Mouse (Mus musculus) v-Abl transformed pro-B cells (cell line): ENCODE results near the gene Ppa2.

Source experiments
- in situ Hi-C, 2 experiments: fragments of 400-800 bp; cut with MboI; formaldehyde crosslinking; loops; one replicate each; pipeline ENCODE4 v1.15.1; 2025; ENCODE audit not compliant: unreplicated experiment in 2 of 2

The Ppa2 gene

GRCm38 (mm10) chr3:133325135-133325534 is 15.2 kb downstream of the Ppa2 start:
- in situ Hi-C loops = loop anchor here in 1 of 2 experiments (25.0 kb wide), 1 partner anchor 487 kb away; no protein-coding TSS in a partner anchor

GRCm38 (mm10) chr3:133328551-133328950 is 18.6 kb downstream of the Ppa2 start:
- in situ Hi-C loops = loop anchor here in 1 of 2 experiments (25.0 kb wide), 1 partner anchor 484 kb away; no protein-coding TSS in a partner anchor

GRCm38 (mm10) chr3:133329406-133329805 is 19.5 kb downstream of the Ppa2 start:
- in situ Hi-C loops = loop anchor here in 1 of 2 experiments (25.0 kb wide), 1 partner anchor 483 kb away; no protein-coding TSS in a partner anchor

GRCm38 (mm10) chr3:133331184-133331866 is 21.4 kb downstream of the Ppa2 start:
- in situ Hi-C loops = loop anchor here (10.0 to 25.0 kb wide), 4 partner anchors 143 to 481 kb away; partner anchors contain the start of gene Tet2 (in 1 of the 2)

GRCm38 (mm10) chr3:133332280-133332679 is 22.4 kb downstream of the Ppa2 start:
- in situ Hi-C loops = loop anchor here (10.0 to 25.0 kb wide), 4 partner anchors 143 to 480 kb away; partner anchors contain the start of gene Tet2 (in 1 of the 2)

- in situ Hi-C loops = loop anchor here (10.0 to 25.0 kb wide), 4 partner anchors 141 to 479 kb away; partner anchors contain the start of gene Tet2 (in 1 of the 2)
These were observed 23.6 kb downstream of the Ppa2 start for GRCm38 (mm10) chr3:133333267-133334170.

DNA sequence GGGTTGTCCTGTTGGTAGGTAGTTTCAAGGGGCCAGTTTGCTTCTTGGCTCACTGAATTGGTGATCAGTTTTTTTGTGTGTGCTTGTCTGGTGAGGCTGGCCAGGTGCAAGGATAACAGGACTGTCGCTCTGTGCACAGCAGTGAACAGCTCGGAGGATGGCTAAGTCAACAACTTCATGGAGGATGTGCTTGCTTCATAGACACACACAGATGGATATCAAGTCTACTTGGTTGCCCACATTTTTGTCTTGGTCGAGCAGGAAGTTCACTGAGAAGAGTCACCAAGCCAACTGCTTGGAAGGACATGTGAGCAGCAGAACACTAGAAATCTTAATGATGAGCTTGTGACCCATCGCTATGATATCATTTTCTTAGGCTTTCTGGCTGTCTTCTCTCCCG is 24.8 kb downstream of the Ppa2 start:
- in situ Hi-C loops = loop anchor here (10.0 to 25.0 kb wide), 4 partner anchors 140 to 478 kb away; partner anchors contain the start of gene Tet2 (in 1 of the 2)

DNA sequence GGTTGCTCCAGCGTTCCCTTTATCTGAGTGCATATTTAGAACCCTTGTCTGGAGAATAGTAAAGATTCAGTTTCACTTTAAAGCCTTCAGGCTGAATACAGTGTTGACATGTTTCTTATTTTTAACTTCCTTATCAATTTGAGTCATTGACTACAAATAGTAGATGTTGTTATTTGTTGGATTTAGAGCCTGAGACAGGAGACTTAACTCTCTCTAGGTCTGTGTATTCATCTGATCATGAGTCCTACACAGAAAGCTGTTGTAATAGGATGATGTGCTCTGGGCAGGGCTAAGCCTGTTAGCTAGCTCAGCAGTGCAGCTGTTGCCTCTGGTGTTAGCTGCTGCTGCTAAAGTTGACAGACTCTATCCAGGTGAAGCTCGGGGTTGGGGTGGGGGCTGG is 25.3 kb downstream of the Ppa2 start:
- in situ Hi-C loops = loop anchor here (10.0 to 25.0 kb wide), 4 partner anchors 140 to 477 kb away; partner anchors contain the start of gene Tet2 (in 1 of the 2)

DNA sequence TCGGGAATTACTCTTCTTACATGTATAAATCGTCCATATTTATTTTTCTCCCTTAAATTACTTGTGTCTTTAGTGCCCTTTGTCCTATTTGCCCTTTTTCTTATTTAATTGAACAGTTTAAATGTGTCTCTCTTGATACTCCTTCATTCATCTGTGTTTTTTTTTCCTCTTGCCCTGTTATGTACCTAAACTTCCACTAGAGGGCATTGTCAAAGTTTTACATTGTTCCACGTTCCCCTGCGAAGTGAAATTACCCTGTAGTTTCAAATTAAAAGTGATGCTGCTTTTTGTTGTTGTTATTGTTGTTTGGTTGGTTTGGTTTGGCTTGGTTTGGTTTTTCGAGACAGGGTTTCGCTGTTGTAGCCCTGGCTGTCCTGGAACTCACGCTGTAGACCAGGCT is 26.5 kb downstream of the Ppa2 start:
- in situ Hi-C loops = loop anchor here (10.0 to 25.0 kb wide), 4 partner anchors 138 to 476 kb away; partner anchors contain the start of gene Tet2 (in 1 of the 2)

GRCm38 (mm10) chr3:133338851-133339356 is 29.0 kb downstream of the Ppa2 start:
- in situ Hi-C loops = loop anchor here (10.0 to 25.0 kb wide), 4 partner anchors 136 to 473 kb away; partner anchors contain the start of gene Tet2 (in 1 of the 2)

- in situ Hi-C loops = loop anchor here (10.0 to 25.0 kb wide), 4 partner anchors 135 to 473 kb away; partner anchors contain the start of gene Tet2 (in 1 of the 2)
These were observed 29.5 kb downstream of the Ppa2 start for GRCm38 (mm10) chr3:133339411-133339823.

GRCm38 (mm10) chr3:133341106-133341505 is 31.2 kb downstream of the Ppa2 start:
- in situ Hi-C loops = loop anchor here in 1 of 2 experiments (25.0 kb wide), 1 partner anchor 471 kb away; no protein-coding TSS in a partner anchor

GRCm38 (mm10) chr3:133347535-133347934 is 37.6 kb downstream of the Ppa2 start:
- in situ Hi-C loops = loop anchor here in 1 of 2 experiments (25.0 kb wide), 1 partner anchor 465 kb away; no protein-coding TSS in a partner anchor

GRCm38 (mm10) chr3:133348847-133349246 is 38.9 kb downstream of the Ppa2 start:
- in situ Hi-C loops = loop anchor here in 1 of 2 experiments (25.0 kb wide), 1 partner anchor 463 kb away; no protein-coding TSS in a partner anchor

DNA sequence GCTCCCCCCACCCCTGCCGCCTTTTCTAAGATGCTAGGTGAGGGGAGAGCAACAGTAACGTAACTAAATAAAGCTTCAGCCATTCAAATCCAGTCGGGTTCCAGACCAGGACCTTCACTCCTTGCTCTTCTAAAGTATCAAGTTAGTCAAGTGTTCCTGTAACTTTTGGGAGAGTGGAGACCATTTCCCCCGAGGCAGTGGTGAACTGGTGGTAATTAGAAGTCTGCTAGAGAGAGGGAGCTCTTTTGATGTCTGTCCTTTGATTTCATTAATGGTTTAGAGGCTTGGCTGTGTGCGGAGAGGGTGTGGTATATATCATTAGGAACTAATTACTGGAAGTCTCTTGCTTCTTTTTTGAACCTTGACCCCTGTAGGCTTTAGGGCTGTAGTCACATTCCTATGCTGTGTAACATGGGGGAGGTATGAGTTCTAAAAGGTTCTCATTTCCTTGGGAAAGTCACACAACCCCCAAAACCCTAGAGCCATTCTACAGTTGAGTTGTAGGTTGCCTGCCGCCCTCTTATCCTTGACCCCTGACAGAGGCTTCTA is 47.6 kb downstream of the Ppa2 start:
- in situ Hi-C loops = no loop called here

GRCm38 (mm10) chr3:133357977-133358376 is 48.1 kb downstream of the Ppa2 start:
- in situ Hi-C loops = no loop called here

DNA sequence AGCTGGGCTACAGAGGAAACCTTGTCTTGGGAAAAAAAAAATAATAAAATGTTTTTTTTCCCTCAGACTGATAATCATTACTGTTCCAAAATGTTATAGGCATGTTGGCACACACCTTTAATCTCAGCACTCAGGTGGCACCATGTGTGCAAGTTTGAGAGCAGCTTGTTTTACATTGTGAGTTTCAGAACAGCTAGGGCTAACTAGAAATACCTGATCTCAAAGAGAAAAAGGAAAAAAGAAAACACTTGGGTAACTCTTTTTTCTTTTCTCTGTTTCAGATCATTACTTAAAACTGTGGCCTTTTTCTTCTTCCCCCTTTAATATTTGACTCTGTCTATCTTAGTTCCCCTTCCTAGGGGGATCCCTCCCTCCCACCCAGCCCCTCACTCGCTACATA is 51.5 kb downstream of the Ppa2 start:
- in situ Hi-C loops = no loop called here

DNA sequence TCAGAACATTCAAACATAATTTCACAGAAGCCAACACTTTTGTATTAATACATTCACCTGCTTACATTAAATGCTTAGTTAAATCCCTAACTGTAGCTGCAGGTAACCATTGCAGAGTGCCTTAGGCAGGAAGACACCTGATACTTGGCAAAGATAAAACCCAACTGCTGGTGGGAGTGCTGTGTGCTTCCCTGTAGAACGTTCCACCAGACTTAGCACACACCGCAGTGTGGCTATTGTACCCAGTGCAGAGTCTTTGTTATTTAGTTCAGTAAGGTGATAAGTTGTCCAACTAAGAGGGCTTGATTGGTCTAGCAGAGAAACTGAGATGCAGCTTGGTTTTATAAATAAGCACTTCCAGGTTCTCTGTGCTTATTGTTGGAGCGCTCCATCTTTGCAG is 54.2 kb downstream of the Ppa2 start:
- in situ Hi-C loops = no loop called here

GRCm38 (mm10) chr3:133366096-133366495 is 56.2 kb downstream of the Ppa2 start:
- in situ Hi-C loops = no loop called here

DNA sequence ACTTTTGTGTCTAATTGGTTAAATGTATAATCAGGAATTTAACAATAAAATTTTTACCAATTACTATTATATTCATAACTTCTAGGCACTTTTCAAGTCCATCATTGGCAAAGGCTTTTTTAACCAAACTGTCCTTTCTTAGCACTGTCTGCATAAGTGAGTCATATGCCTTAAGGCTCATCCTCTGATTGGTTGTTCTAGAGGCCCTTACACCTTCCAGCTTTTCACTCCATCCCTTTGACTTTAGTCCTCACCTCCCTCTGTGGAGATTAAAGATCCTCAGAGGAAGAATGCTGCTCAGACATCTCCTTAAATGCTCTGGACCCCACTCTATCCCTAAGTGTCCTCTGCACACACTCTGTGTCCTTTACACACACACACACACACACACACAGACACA is 68.3 kb downstream of the Ppa2 start:
- in situ Hi-C loops = no loop called here
